In the genomic region with DNA sequence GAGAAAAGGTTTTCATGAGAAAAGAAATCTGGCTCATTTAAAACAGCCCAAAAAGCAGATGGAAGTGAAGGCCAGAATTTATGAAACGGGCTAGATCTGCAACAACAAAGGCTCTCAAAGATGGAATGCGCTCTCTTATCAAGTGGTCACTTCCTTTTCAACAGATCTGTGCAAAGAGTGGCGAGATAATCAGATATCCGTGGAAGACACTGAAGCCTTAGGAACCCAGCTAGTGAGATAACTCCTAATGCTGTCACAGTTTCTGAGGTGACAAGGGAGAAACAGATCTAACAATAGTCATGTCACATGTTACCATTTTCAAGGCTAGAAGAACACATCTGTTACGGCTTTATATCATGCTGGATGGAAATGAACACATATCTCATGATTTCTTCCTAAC, we compare ENCODE assay signal across 28 mouse cellular contexts.
DNase-seq lines count a peak whose midpoint lies in the region; ATAC-seq and TF ChIP-seq lines count a peak whose summit lies in the region.
"Had no signal": no experiment of that assay in that cellular context is flagged by ENCODE, and none has a peak within 500 bp of the region (broad histone marks: within the 10 kb centered on the region; RNA-seq: fewer than 3 reads in every experiment).

No protein-coding gene starts in this region.

- intact Hi-C loops in heart, postnatal 25 days (cut with DNase I) = loop anchor here (2.0 kb wide), 1 partner anchor 33 kb away; no protein-coding TSS in a partner anchor

- peaks cover 26% of the 10 kb centered on the region for H3K4me1 ChIP-seq in heart, embryonic 10.5 days
- H3K4me1 ChIP-seq in midbrain, embryonic 11.5 days (ENCODE audit: control insufficient read depth, insufficient read depth, low read length) = peaks cover 3% of the 10 kb centered on the region; the same call in 1 of the 2 replicates
- H3K4me1 ChIP-seq in midbrain, embryonic 15.5 days = 0 out of 2 replicates have a peak, but pooled peaks cover 2% of the 10 kb centered on the region
- peaks cover 45% of the 10 kb centered on the region for H3K4me1 ChIP-seq in bone marrow macrophage, adult 2 months (ENCODE audit: control insufficient read depth, insufficient read depth, low read length)

- H3K9me3 ChIP-seq in heart, embryonic 10.5 days = no peaks in the 10 kb centered on the region; the same call in 1 of the 2 replicates
- H3K9me3 ChIP-seq in midbrain, embryonic 11.5 days (ENCODE audit: control insufficient read depth, low read length) = no peaks in the 10 kb centered on the region; the same call in 1 of the 2 replicates
- H3K9me3 ChIP-seq in midbrain, embryonic 15.5 days = no peaks in the 10 kb centered on the region
- H3K9me3 ChIP-seq: embryonic facial prominence, embryonic 12.5 days; embryonic facial prominence, embryonic 15.5 days had no signal

- no peaks in the 10 kb centered on the region for H3K27me3 ChIP-seq in heart, embryonic 10.5 days (ENCODE audit: insufficient read depth, poor library complexity, severe bottlenecking)
- no peaks in the 10 kb centered on the region for H3K27me3 ChIP-seq in midbrain, embryonic 11.5 days (ENCODE audit: control insufficient read depth, insufficient read depth, low read length)
- H3K27me3 ChIP-seq in midbrain, embryonic 15.5 days (replicated peaks) = no peaks in the 10 kb centered on the region
- H3K27me3 ChIP-seq: embryonic facial prominence, embryonic 12.5 days; embryonic facial prominence, embryonic 15.5 days; heart, embryonic 13.5 days; Patski had no signal

- no peak overlapping the region for H3K9ac ChIP-seq in midbrain, embryonic 11.5 days (ENCODE audit: low read length)
- H3K9ac ChIP-seq in midbrain, embryonic 15.5 days = no peak overlapping the region
- H3K9ac ChIP-seq: embryonic facial prominence, embryonic 12.5 days; embryonic facial prominence, embryonic 15.5 days; forebrain, postnatal 0 days; heart, embryonic 13.5 days; hindbrain, embryonic 14.5 days had no signal

- no peaks in the 10 kb centered on the region for H3K36me3 ChIP-seq in heart, embryonic 10.5 days
- no peaks in the 10 kb centered on the region for H3K36me3 ChIP-seq in midbrain, embryonic 11.5 days (ENCODE audit: control insufficient read depth, insufficient read depth, low read length)
- H3K36me3 ChIP-seq in midbrain, embryonic 15.5 days (replicated peaks) = no peaks in the 10 kb centered on the region
- H3K36me3 ChIP-seq: embryonic facial prominence, embryonic 12.5 days; embryonic facial prominence, embryonic 15.5 days; heart, embryonic 13.5 days had no signal

- ATAC-seq in midbrain, embryonic 11.5 days (ENCODE audit: low FRiP score) = no peak
- no peak for ATAC-seq in midbrain, embryonic 15.5 days (replicated peaks)
- ATAC-seq: CD4-positive, CD25-positive, alpha-beta regulatory T cell, adult 4 months; forebrain, embryonic 14.5 days; forebrain, postnatal 0 days; hindbrain, postnatal 0 days; inflammation-experienced regulatory T-cells, adult 6 months; intestine, embryonic 16.5 days; Patski had no signal

- DNase-seq in heart, embryonic 10.5 days (ENCODE audit: low spot score) = no peak
- DNase-seq in heart, postnatal 25 days (ENCODE audit: low spot score) = no peak
- DNase-seq in midbrain, embryonic 11.5 days (ENCODE audit: low spot score, missing footprints) = peak; percentile 62
- no peak for DNase-seq in testis, postnatal 14 days (ENCODE audit: low spot score)
- DNase-seq: adrenal gland, postnatal 10 days; adrenal gland, postnatal 36 days; cerebellum, adult 11 months; cerebellum, adult 2 months; cerebellum, adult 9-11 months; cerebellum, postnatal 25 days; forebrain, postnatal 0 days; gastrocnemius, adult 2 months; gastrocnemius, postnatal 14 days; heart, adult 18-20 months; heart, postnatal 4 days; kidney, adult 18-20 months had no signal

- 0 out of 2 replicates have a peak overlapping the region, but pooled peaks have one; percentile 3 for H3K27ac ChIP-seq in heart, embryonic 10.5 days
- no peak overlapping the region for H3K27ac ChIP-seq in midbrain, embryonic 11.5 days (ENCODE audit: low read depth, low read length)
- no peak overlapping the region for H3K27ac ChIP-seq in midbrain, embryonic 15.5 days
- peak overlapping the region; percentile 13; the same call in 1 of the 2 replicates for H3K27ac ChIP-seq in bone marrow macrophage, adult 2 months (ENCODE audit: insufficient read depth, low read depth, low read length)
- H3K27ac ChIP-seq: embryonic facial prominence, embryonic 12.5 days; embryonic facial prominence, embryonic 15.5 days; gastrocnemius, adult 2 months; heart, embryonic 13.5 days; hindbrain, embryonic 14.5 days; hindbrain, postnatal 0 days had no signal

- no peak overlapping the region for H3K4me3 ChIP-seq in heart, embryonic 10.5 days
- no peak overlapping the region for H3K4me3 ChIP-seq in midbrain, embryonic 11.5 days (ENCODE audit: low read depth, low read length)
- H3K4me3 ChIP-seq in midbrain, embryonic 15.5 days = no peak overlapping the region
- no peak overlapping the region for H3K4me3 ChIP-seq in bone marrow macrophage, adult 2 months (ENCODE audit: insufficient read depth, low read length)
- H3K4me3 ChIP-seq: embryonic facial prominence, embryonic 12.5 days; embryonic facial prominence, embryonic 15.5 days; gastrocnemius, adult 2 months; heart, embryonic 13.5 days had no signal

- TF ChIP-seq CTCF in bone marrow macrophage, adult 2 months (IDR thresholded peaks at IDR 0.05; ENCODE audit: low read depth, low read length) = no peak

- H3K4me2 ChIP-seq in midbrain, embryonic 11.5 days = no peak overlapping the region
- no peak overlapping the region for H3K4me2 ChIP-seq in midbrain, embryonic 15.5 days
- H3K4me2 ChIP-seq: embryonic facial prominence, embryonic 12.5 days; embryonic facial prominence, embryonic 15.5 days; heart, embryonic 13.5 days; hindbrain, embryonic 14.5 days had no signal

- 15% methylated on average over 5 of the region's 5 CpGs for WGBS in heart, embryonic 10.5 days
- 75% methylated on average over 5 of the region's 5 CpGs for WGBS in midbrain, embryonic 11.5 days
- WGBS in midbrain, embryonic 15.5 days = 72% methylated on average over 5 of the region's 5 CpGs

- no peak for TF ChIP-seq POLR2A in bone marrow macrophage, adult 2 months (IDR thresholded peaks at IDR 0.05; ENCODE audit: borderline replicate concordance, low read depth, low read length)

Comparison
In these comparisons a context has a peak if more than half of its experiments do, and no peak if none do; other contexts are left out.
1. H3K27ac ChIP-seq: peak in heart, embryonic 10.5 days (single experiment) and bone marrow macrophage, adult 2 months (single experiment); none in midbrain, embryonic 11.5 days (single experiment) and midbrain, embryonic 15.5 days (single experiment).